Mouse (Mus musculus): Measurements from ENCODE around the gene Mast4.

DNA sequence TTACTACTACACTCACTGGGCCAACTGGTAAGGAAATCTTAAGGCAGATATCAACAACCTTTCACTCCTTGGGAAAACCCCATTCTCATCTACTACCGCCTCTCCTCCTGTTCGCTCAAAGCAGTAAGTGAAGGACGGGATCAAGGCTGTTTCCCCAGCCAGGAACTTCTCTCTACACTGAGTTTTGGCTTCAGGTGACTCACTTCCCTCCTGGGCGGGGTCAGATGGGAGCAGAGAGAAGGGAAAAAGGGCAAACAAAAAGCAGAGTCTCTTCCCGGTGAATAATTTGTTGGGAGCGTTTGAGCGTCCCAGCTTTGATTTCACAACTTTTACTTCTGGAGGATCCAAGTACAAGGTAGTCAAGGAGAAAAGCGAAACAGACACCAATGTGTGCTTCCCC lies 578.2 kb downstream of the Mast4 start:
- TF ChIP-seq CTCF (IDR thresholded peaks at IDR 0.05; ENCODE audit: low read depth, low read length) = no peak
- no peak for TF ChIP-seq GATA1 (IDR thresholded peaks at IDR 0.05; ENCODE audit: borderline replicate concordance, low read length)
- no peak for TF ChIP-seq POLR2AphosphoS5 (IDR thresholded peaks at IDR 0.05; ENCODE audit: insufficient replicate concordance, low read depth, low read length)
- TF ChIP-seq TAL1 (conservative IDR thresholded peaks at IDR 0.05; ENCODE audit: low read depth, low read length) = no peak
- no peak for TF ChIP-seq GATA2 (IDR thresholded peaks at IDR 0.05; ENCODE audit: borderline replicate concordance, low read depth, low read length)

Data from G1E (cell line).